Mouse (Mus musculus): ENCODE measurements around the gene Grm5. TPM values are rescaled to one million over a fixed set of nuclear protein-coding genes. Genes with fewer than 3 reads are reported as not detected.

The Grm5 gene
- polyA plus RNA-seq, 1 experiment from 2014 or later = 68.0 TPM

DNA sequence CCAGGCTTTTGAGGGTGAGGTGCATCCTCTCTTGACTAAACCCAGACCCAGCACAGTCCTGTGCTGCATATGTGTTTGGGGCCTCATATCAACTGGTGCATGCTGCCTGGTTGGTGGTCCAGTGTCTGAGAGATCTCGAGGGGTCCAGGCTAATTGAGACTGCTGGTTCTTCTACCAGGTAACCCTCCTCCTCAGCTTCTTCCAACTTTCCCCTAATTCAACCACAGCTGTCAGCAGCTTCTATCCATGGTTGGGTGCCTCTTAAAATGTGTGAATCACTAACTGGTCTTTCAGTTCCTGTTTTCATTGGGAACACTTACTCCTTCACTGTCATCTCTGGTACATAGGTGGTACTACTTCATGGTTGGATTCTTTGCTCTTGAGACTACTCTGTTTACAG is 240.9 kb downstream of the Grm5 start:
- Histone ChIP-seq H3K9ac (no peak overlapping the region), H3K27me3 (ENCODE audit: control insufficient read depth, insufficient read depth, low read length) (no peaks in the 10 kb centered on the region), H3K4me1 (replicated peaks; ENCODE audit: control insufficient read depth, insufficient read depth, low read length) (no peaks in the 10 kb centered on the region), H3K4me2 (replicated peaks) (no peak overlapping the region), H3K9me3 (ENCODE audit: control insufficient read depth, low read length) (no peaks in the 10 kb centered on the region), H3K4me3 (replicated peaks; ENCODE audit: low read length) (no peak overlapping the region), H3K27ac (no peak overlapping the region), H3K36me3 (replicated peaks; ENCODE audit: control insufficient read depth, insufficient read depth) (no peaks in the 10 kb centered on the region)
- DNase-seq (ENCODE audit: low spot score) (no peak), ATAC-seq (ENCODE audit: low FRiP score) (no peak)
- 78% methylated on average over 1 of the region's 1 CpGs for whole genome bisulfite sequencing

DNA sequence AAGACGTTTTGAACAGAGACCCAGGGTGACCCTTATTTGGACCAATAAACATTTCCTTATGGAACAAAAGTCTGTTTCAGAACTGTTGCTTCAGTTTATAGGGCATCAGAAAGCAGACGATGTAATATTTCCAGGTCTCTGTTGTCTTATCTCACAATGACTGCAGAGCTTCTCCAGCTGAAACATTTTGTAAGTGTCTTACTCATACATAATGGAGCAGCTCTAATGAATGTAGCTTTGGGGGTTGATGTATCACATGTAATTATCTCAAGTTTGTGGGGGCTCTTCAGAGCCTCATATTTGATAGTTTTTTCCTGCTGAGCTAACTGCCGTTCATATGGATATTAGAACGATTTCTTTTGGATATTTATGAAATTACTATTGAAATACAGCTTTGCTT is 250.7 kb downstream of the Grm5 start:
- H3K9me3 ChIP-seq (ENCODE audit: control insufficient read depth, low read length) = no peaks in the 10 kb centered on the region
- no peak overlapping the region for H3K4me2 ChIP-seq (replicated peaks)
- 55% methylated on average over 4 of the region's 4 CpGs for WGBS
- no peak overlapping the region for H3K9ac ChIP-seq
- H3K4me1 ChIP-seq (replicated peaks; ENCODE audit: control insufficient read depth, insufficient read depth, low read length) = no peaks in the 10 kb centered on the region
- no peak overlapping the region for H3K27ac ChIP-seq
- H3K4me3 ChIP-seq (replicated peaks; ENCODE audit: low read length) = no peak overlapping the region
- DNase-seq (ENCODE audit: low spot score) (no peak), ATAC-seq (ENCODE audit: low FRiP score) (no peak; the same call in 1 of the 2 replicates)
- H3K27me3 ChIP-seq (ENCODE audit: control insufficient read depth, insufficient read depth, low read length) = no peaks in the 10 kb centered on the region
- H3K36me3 ChIP-seq (replicated peaks; ENCODE audit: control insufficient read depth, insufficient read depth) = no peaks in the 10 kb centered on the region

DNA sequence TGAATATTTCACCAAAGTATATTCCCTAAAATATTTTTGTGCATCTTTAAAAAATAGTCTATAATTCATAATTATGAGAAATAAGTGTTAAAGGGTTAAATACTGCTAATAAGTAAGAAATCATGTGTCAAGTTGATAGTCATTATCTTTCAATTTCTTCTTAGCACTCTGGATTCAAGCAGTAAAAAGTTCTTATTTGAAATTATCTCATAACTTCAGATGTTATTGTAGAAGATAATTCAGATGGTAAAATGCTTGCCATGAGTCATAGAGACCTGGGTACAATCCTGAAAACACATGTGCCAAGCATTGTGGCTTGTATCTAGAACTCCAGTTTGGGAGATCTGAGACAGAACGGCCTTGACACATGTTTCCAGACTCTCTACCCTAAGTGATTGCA is 254.6 kb downstream of the Grm5 start:
- Histone ChIP-seq H3K9me3 (ENCODE audit: control insufficient read depth, low read length) (no peaks in the 10 kb centered on the region), H3K4me1 (replicated peaks; ENCODE audit: control insufficient read depth, insufficient read depth, low read length) (no peaks in the 10 kb centered on the region), H3K27ac (no peak overlapping the region), H3K9ac (no peak overlapping the region), H3K27me3 (ENCODE audit: control insufficient read depth, insufficient read depth, low read length) (no peaks in the 10 kb centered on the region), H3K36me3 (replicated peaks; ENCODE audit: control insufficient read depth, insufficient read depth) (no peaks in the 10 kb centered on the region), H3K4me3 (replicated peaks; ENCODE audit: low read length) (no peak overlapping the region), H3K4me2 (replicated peaks) (no peak overlapping the region)
- ATAC-seq (ENCODE audit: low FRiP score) (no peak), DNase-seq (ENCODE audit: low spot score) (no peak)
- 86% methylated on average over 1 of the region's 1 CpGs for WGBS

DNA sequence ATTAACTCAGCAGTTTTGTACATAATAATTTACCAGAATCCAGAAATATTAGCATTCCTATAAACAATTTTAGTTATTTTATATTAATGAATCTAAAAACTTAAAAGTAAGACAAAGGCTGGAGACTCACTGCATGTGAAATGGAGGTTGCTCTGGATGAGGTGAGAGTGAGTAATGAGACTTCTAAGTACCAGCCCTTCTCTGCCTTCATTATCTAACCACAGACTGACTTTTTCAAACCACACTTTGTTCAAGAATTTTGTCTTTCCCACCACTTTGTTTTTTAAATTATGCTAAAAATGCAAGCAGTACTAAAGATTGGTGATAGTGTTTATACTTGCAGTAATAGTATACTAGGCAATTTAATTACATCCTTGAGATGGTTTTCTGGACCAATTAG is 259.5 kb downstream of the Grm5 start:
- Histone ChIP-seq H3K27ac (no peak overlapping the region), H3K9ac (no peak overlapping the region), H3K36me3 (replicated peaks; ENCODE audit: control insufficient read depth, insufficient read depth) (no peaks in the 10 kb centered on the region), H3K4me2 (replicated peaks) (no peak overlapping the region), H3K4me1 (replicated peaks; ENCODE audit: control insufficient read depth, insufficient read depth, low read length) (no peaks in the 10 kb centered on the region), H3K9me3 (ENCODE audit: control insufficient read depth, low read length) (no peaks in the 10 kb centered on the region), H3K27me3 (ENCODE audit: control insufficient read depth, insufficient read depth, low read length) (no peaks in the 10 kb centered on the region), H3K4me3 (replicated peaks; ENCODE audit: low read length) (no peak overlapping the region)
- no peak for ATAC-seq (ENCODE audit: low FRiP score)
- no peak for DNase-seq (ENCODE audit: low spot score)

DNA sequence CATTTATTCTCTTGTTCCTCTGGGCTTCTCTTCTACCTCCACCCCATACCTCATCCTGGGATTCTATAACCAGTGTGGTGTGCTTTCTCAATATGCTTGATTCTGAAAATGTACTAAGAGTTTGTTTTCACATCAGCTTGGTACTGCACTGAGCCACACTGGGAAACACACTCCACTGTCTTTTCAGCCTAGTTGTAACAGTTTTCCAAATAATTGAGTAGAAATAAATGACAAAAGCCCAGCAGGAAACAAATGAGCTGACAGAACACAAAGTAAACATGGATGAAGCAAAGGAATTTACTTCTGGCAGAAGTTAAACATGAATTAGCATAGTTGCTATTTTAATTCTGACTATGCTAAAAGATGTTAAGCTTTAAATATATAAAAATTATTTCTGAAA is 262.1 kb downstream of the Grm5 start:
- Histone ChIP-seq H3K27me3 (ENCODE audit: control insufficient read depth, insufficient read depth, low read length) (no peaks in the 10 kb centered on the region), H3K4me1 (replicated peaks; ENCODE audit: control insufficient read depth, insufficient read depth, low read length) (no peaks in the 10 kb centered on the region), H3K9me3 (ENCODE audit: control insufficient read depth, low read length) (no peaks in the 10 kb centered on the region), H3K27ac (no peak overlapping the region), H3K36me3 (replicated peaks; ENCODE audit: control insufficient read depth, insufficient read depth) (no peaks in the 10 kb centered on the region), H3K4me3 (replicated peaks; ENCODE audit: low read length) (no peak overlapping the region), H3K4me2 (replicated peaks) (no peak overlapping the region), H3K9ac (no peak overlapping the region)
- DNase-seq (ENCODE audit: low spot score) = no peak
- no peak for ATAC-seq (ENCODE audit: low FRiP score)

DNA sequence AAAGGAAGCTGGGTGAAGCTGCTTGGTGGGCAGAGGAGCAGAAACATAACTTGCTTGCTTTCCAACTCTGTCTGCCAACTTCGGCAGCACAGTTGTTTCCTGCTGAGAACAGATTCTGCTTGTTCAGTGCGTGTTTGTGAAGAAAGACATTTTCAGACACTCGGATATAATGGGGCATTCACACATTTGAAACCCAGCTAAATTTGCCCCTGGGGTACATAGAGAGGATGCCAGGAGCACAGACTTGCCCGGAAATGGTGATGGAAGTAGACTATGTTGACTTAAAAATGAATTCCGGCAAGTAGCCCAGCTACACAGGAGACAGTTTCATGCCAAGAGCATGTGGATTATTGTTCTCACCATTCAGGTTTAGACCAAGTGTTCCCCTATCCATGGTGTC is 342.0 kb downstream of the Grm5 start:
- WGBS = 48% methylated on average over 5 of the region's 5 CpGs
- H3K4me2 ChIP-seq (replicated peaks) = no peak overlapping the region
- no peaks in the 10 kb centered on the region for H3K27me3 ChIP-seq (ENCODE audit: control insufficient read depth, insufficient read depth, low read length)
- H3K9me3 ChIP-seq (ENCODE audit: control insufficient read depth, low read length) = no peaks in the 10 kb centered on the region
- no peak overlapping the region for H3K4me3 ChIP-seq (replicated peaks; ENCODE audit: low read length)
- H3K36me3 ChIP-seq (replicated peaks; ENCODE audit: control insufficient read depth, insufficient read depth) = no peaks in the 10 kb centered on the region
- H3K27ac ChIP-seq = no peak overlapping the region
- DNase-seq (ENCODE audit: low spot score) (peak; percentile 55), ATAC-seq (ENCODE audit: low FRiP score) (peak; percentile 89)
- peaks cover 4% of the 10 kb centered on the region; the same call in 1 of the 2 replicates for H3K4me1 ChIP-seq (replicated peaks; ENCODE audit: control insufficient read depth, insufficient read depth, low read length)
- no peak overlapping the region for H3K9ac ChIP-seq

DNA sequence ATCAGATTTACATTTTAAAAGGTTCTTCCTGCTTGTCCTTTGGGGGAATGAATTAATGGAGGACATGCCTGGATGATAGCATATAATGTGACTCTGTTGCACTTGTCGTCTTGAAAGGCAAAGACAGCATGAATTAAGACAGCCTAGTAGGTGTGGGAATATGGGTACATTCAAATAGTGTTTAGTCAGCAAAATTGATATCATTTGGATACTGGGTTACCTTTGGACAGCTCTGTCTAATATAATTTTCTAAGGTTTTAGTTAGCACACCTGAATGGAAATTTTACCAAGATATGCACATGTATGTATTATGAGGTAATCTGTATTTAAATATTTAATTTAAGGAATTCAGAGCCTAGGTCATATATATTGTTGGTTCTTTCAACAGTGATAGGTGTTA is 353.4 kb downstream of the Grm5 start:
- H3K27ac ChIP-seq = no peak overlapping the region

DNA sequence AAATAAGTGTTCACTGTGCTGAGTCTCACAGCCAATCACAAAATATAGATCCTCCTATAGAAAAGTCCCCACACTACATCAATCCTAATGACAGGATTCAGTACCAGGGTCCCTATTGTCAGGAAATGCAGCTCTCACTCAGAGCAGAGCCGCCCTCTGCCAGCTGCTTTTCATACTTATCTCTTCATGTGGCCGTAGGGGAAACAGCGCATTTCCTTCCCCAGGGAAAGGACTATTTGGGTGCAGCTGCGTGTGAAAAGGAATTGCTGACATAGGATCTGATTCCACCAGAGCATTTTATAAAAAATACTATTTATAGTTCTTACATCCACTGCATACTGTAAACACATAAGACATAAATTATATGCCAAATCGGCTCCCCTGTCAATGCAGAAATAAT is 354.3 kb downstream of the Grm5 start:
- Histone ChIP-seq H3K9me3 (ENCODE audit: control insufficient read depth, low read length) (no peaks in the 10 kb centered on the region), H3K4me2 (replicated peaks) (no peak overlapping the region; the same call in 1 of the 2 replicates)
- ATAC-seq (ENCODE audit: low FRiP score) = no peak

More for the DNA sequence above, 353.4 kb downstream of the Grm5 start:
- no peaks in the 10 kb centered on the region for H3K27me3 ChIP-seq (ENCODE audit: control insufficient read depth, insufficient read depth, low read length)
- H3K4me3 ChIP-seq (replicated peaks; ENCODE audit: low read length) = no peak overlapping the region
- ATAC-seq (ENCODE audit: low FRiP score) (no peak), DNase-seq (ENCODE audit: low spot score) (no peak)
- no peaks in the 10 kb centered on the region for H3K4me1 ChIP-seq (replicated peaks; ENCODE audit: control insufficient read depth, insufficient read depth, low read length)
- H3K4me2 ChIP-seq (replicated peaks) = no peak overlapping the region
- WGBS = 37% methylated on average over 1 of the region's 1 CpGs
- H3K9ac ChIP-seq = no peak overlapping the region
- H3K9me3 ChIP-seq (ENCODE audit: control insufficient read depth, low read length) = no peaks in the 10 kb centered on the region
- H3K36me3 ChIP-seq (replicated peaks; ENCODE audit: control insufficient read depth, insufficient read depth) = no peaks in the 10 kb centered on the region

DNA sequence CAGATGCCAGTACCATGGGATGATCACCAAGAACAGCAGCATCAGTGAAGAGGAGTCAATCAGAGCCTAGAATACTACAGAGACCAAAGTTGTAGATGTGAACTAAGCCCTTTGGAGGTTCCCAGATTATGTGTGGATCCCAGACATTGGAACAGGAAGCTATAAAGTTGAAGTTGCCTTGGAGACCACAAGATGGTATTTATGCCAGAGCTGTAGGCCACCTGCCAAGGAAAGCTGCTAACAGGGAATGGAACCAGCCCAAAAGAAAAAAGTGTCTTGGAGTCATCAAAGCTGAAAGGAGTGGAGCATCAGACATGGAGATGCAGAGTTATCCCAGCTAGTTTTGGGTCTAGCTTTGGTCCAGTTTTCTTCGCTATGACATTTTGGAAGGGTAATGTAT is 366.2 kb downstream of the Grm5 start:
- H3K27ac ChIP-seq = no peak overlapping the region
- no peak overlapping the region for H3K4me2 ChIP-seq (replicated peaks)
- H3K27me3 ChIP-seq (ENCODE audit: control insufficient read depth, insufficient read depth, low read length) = no peaks in the 10 kb centered on the region
- H3K9me3 ChIP-seq (ENCODE audit: control insufficient read depth, low read length) = no peaks in the 10 kb centered on the region
- H3K9ac ChIP-seq = no peak overlapping the region
- 100% methylated on average over 1 of the region's 1 CpGs for WGBS
- H3K36me3 ChIP-seq (replicated peaks; ENCODE audit: control insufficient read depth, insufficient read depth) = no peaks in the 10 kb centered on the region
- H3K4me1 ChIP-seq (replicated peaks; ENCODE audit: control insufficient read depth, insufficient read depth, low read length) = no peaks in the 10 kb centered on the region
- no peak overlapping the region for H3K4me3 ChIP-seq (replicated peaks; ENCODE audit: low read length)
- DNase-seq (ENCODE audit: low spot score) = no peak
- no peak for ATAC-seq (ENCODE audit: low FRiP score)

More for the DNA sequence above, 354.3 kb downstream of the Grm5 start:
- no peaks in the 10 kb centered on the region for H3K4me1 ChIP-seq (replicated peaks; ENCODE audit: control insufficient read depth, insufficient read depth, low read length)
- WGBS = 17% methylated on average over 5 of the region's 5 CpGs
- DNase-seq (ENCODE audit: low spot score) = no peak
- H3K4me3 ChIP-seq (replicated peaks; ENCODE audit: low read length) = no peak overlapping the region
- H3K9ac ChIP-seq = no peak overlapping the region
- no peak overlapping the region for H3K27ac ChIP-seq
- H3K27me3 ChIP-seq (ENCODE audit: control insufficient read depth, insufficient read depth, low read length) = no peaks in the 10 kb centered on the region
- H3K36me3 ChIP-seq (replicated peaks; ENCODE audit: control insufficient read depth, insufficient read depth) = no peaks in the 10 kb centered on the region

DNA sequence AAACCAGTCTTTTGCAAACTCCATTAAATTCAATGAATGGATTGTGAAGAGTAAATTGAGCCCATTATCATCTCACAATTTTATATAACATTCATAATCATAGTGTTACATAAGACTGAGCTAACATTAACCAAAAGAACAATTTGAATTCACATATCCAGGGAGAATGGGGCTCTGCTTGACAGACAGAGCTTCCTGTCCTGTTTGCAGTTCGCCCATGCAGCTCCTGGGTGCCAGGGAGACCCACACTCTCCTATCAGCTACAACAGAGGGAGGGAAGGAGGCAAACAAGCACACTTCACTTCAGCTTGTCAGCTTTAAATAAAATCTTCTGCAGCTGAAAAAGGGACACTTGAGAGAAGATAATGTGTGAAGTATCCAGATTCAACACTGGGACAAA is 389.2 kb downstream of the Grm5 start:
- no peak overlapping the region for H3K4me2 ChIP-seq (replicated peaks)
- no peak overlapping the region for H3K27ac ChIP-seq
- WGBS = 33% methylated on average over 1 of the region's 1 CpGs
- no peak overlapping the region for H3K4me3 ChIP-seq (replicated peaks; ENCODE audit: low read length)
- H3K36me3 ChIP-seq (replicated peaks; ENCODE audit: control insufficient read depth, insufficient read depth) = no peaks in the 10 kb centered on the region
- ATAC-seq (ENCODE audit: low FRiP score) (no peak), DNase-seq (ENCODE audit: low spot score) (no peak)
- H3K4me1 ChIP-seq (replicated peaks; ENCODE audit: control insufficient read depth, insufficient read depth, low read length) = no peaks in the 10 kb centered on the region
- no peaks in the 10 kb centered on the region for H3K9me3 ChIP-seq (ENCODE audit: control insufficient read depth, low read length)
- no peak overlapping the region for H3K9ac ChIP-seq
- no peaks in the 10 kb centered on the region for H3K27me3 ChIP-seq (ENCODE audit: control insufficient read depth, insufficient read depth, low read length)

All from hindbrain, embryonic 14.5 days (tissue).